27 mouse cellular contexts compared by ENCODE assay signal in genomic region chr10:93041392-93041791, GRCm38 (mm10). TPM values are rescaled to one million over a fixed set of nuclear protein-coding genes. Genes with fewer than 3 reads are reported as not detected.
DNase-seq lines count a peak whose midpoint lies in the region; ATAC-seq and TF ChIP-seq lines count a peak whose summit lies in the region.
"Had no signal": no experiment of that assay in that cellular context is flagged by ENCODE, and none has a peak within 500 bp of the region (broad histone marks: within the 10 kb centered on the region; RNA-seq: fewer than 3 reads in every experiment).

No protein-coding gene starts in this region.

- H3K36me3 ChIP-seq in spleen, adult 2 months (ENCODE audit: control insufficient read depth, insufficient read depth, low read length) = no peaks in the 10 kb centered on the region
- H3K36me3 ChIP-seq in kidney, embryonic 16.5 days (ENCODE audit: insufficient read depth, low read length) = no peaks in the 10 kb centered on the region
- H3K36me3 ChIP-seq: embryonic facial prominence, embryonic 10.5 days; embryonic facial prominence, embryonic 13.5 days; hindbrain, embryonic 12.5 days; hindbrain, embryonic 15.5 days had no signal

- peak in 1 of 2 experiments; percentile 29 for DNase-seq in spleen, adult 2 months (ENCODE audit: low read depth in 1 of 2, low spot score in 2 of 2)
- no peak for DNase-seq in spleen, postnatal 14 days (ENCODE audit: low spot score in 2 of 2)
- DNase-seq in thymus, postnatal 25 days = peak; percentile 16
- no peak for DNase-seq in thymus, postnatal 14 days
- DNase-seq in naive thymus-derived CD4-positive, alpha-beta T cell, adult 2 months (ENCODE audit: low read depth) = peak; percentile 76
- DNase-seq in left cerebral cortex, adult 9 months (ENCODE audit: low spot score in 2 of 2) = no peak
- DNase-seq: adrenal gland, adult 8-10 months; adrenal gland, postnatal 25 days; cerebellum, adult 11-12 months; cerebellum, adult 8-10 months; cerebellum, postnatal 10 days; cerebellum, postnatal 36 days; embryo, embryonic 11 days; gastrocnemius, postnatal 10 days; gastrocnemius, postnatal 36 days; heart, adult 2 months had no signal

- peak overlapping the region; percentile 9; the same call in 1 of the 2 replicates for H3K27ac ChIP-seq in spleen, adult 2 months (ENCODE audit: insufficient read depth, low read length)
- no peak overlapping the region for H3K27ac ChIP-seq in kidney, embryonic 16.5 days (ENCODE audit: low read length)
- H3K27ac ChIP-seq: embryonic facial prominence, embryonic 10.5 days; embryonic facial prominence, embryonic 13.5 days; forebrain, embryonic 13.5 days; heart, adult 2 months; hindbrain, embryonic 12.5 days; hindbrain, embryonic 15.5 days had no signal

- no peak overlapping the region for H3K4me2 ChIP-seq in kidney, embryonic 16.5 days (replicated peaks; ENCODE audit: low read depth, low read length)
- H3K4me2 ChIP-seq: embryonic facial prominence, embryonic 13.5 days; forebrain, embryonic 13.5 days; heart, embryonic 11.5 days; hindbrain, embryonic 12.5 days; hindbrain, embryonic 15.5 days had no signal

- TF ChIP-seq CTCF in spleen, adult 2 months (IDR thresholded peaks at IDR 0.05; ENCODE audit: extremely low read depth, insufficient read depth, insufficient read length, insufficient replicate concordance) = no peak

- no peaks in the 10 kb centered on the region for H3K27me3 ChIP-seq in spleen, adult 2 months (ENCODE audit: control insufficient read depth, insufficient read depth, low read length)
- H3K27me3 ChIP-seq in kidney, embryonic 16.5 days (ENCODE audit: insufficient read depth, low read length) = no peaks in the 10 kb centered on the region
- H3K27me3 ChIP-seq: embryonic facial prominence, embryonic 13.5 days; forebrain, embryonic 13.5 days; hindbrain, embryonic 12.5 days; hindbrain, embryonic 15.5 days; Patski had no signal

- no peak overlapping the region for H3K9ac ChIP-seq in kidney, embryonic 16.5 days (replicated peaks; ENCODE audit: low read length)
- H3K9ac ChIP-seq: embryonic facial prominence, embryonic 13.5 days; forebrain, embryonic 13.5 days; hindbrain, embryonic 12.5 days; hindbrain, embryonic 15.5 days had no signal

- peaks cover 2% of the 10 kb centered on the region; the same call in 1 of the 2 replicates for H3K4me1 ChIP-seq in spleen, adult 2 months (ENCODE audit: control insufficient read depth, insufficient read depth, insufficient read length)
- H3K4me1 ChIP-seq in kidney, embryonic 16.5 days (ENCODE audit: insufficient read depth, low read length) = no peaks in the 10 kb centered on the region
- H3K4me1 ChIP-seq: embryonic facial prominence, embryonic 10.5 days; embryonic facial prominence, embryonic 13.5 days; forebrain, embryonic 13.5 days; hindbrain, embryonic 12.5 days; hindbrain, embryonic 15.5 days had no signal

- WGBS in spleen, adult 2 months = 33% methylated on average over 4 of the region's 4 CpGs
- WGBS in kidney, embryonic 16.5 days = 76% methylated on average over 4 of the region's 4 CpGs

- no peak overlapping the region for H3K4me3 ChIP-seq in spleen, adult 2 months (ENCODE audit: extremely low read depth, insufficient read depth, insufficient read length)
- no peak overlapping the region for H3K4me3 ChIP-seq in kidney, embryonic 16.5 days (ENCODE audit: low read length)
- H3K4me3 ChIP-seq: embryonic facial prominence, embryonic 10.5 days; embryonic facial prominence, embryonic 13.5 days; erythroblast, embryonic 14.5 days; forebrain, embryonic 13.5 days; heart, adult 2 months; hindbrain, embryonic 12.5 days; hindbrain, embryonic 15.5 days had no signal

- TF ChIP-seq POLR2A in spleen, adult 2 months (IDR thresholded peaks at IDR 0.05; ENCODE audit: low read depth, low read length) = no peak

- peak; percentile 33 for ATAC-seq in activated CD4-positive, CD25-positive, alpha-beta regulatory T cell, adult 4 months
- no peak for ATAC-seq in kidney, embryonic 16.5 days (ENCODE audit: low FRiP score, low TSS enrichment)
- ATAC-seq: forebrain, embryonic 13.5 days; forebrain, embryonic 16.5 days; Patski had no signal

- no peaks in the 10 kb centered on the region for H3K9me3 ChIP-seq in kidney, embryonic 16.5 days (ENCODE audit: low read length)
- H3K9me3 ChIP-seq: embryonic facial prominence, embryonic 10.5 days; embryonic facial prominence, embryonic 13.5 days; forebrain, embryonic 13.5 days; hindbrain, embryonic 12.5 days; hindbrain, embryonic 15.5 days had no signal

RNA-seq across cellular contexts. Expression of gene Cfap54, which starts 40.0 kb away (rescaled TPM):
- polyA plus RNA-seq in spleen, adult 2 months (2012; rRNA removed) = 0.09 and 0.25 TPM in 2 replicates
- polyA plus RNA-seq in activated CD4-positive, CD25-positive, alpha-beta regulatory T cell, adult 4 months (2017; shearing (Covaris generic)) = 1 to 10 TPM; 1.3 to 1.4 TPM
- 0.40 and 0.78 TPM in 2 replicates for polyA plus RNA-seq in kidney, embryonic 16.5 days (2015; fragmentation: Nextera tagmentation; extraction: Ambion mirVana)

Comparison
In these comparisons a context has a peak if more than half of its experiments do, and no peak if none do; other contexts are left out.
1. DNase-seq: peak in thymus, postnatal 25 days (single experiment) and naive thymus-derived CD4-positive, alpha-beta T cell, adult 2 months (single experiment); none in spleen, postnatal 14 days (0 of 2), thymus, postnatal 14 days (single experiment) and left cerebral cortex, adult 9 months (0 of 2).